Mouse (Mus musculus): Measurements from ENCODE around the gene Memo1.

- TF ChIP-seq GATA1 (IDR thresholded peaks at IDR 0.05; ENCODE audit: low read length) (no peak), TAL1 (IDR thresholded peaks at IDR 0.05; ENCODE audit: low read length) (no peak)
Observed at GRCm38 (mm10) chr17:74286140-74286730, 9.1 kb downstream of the Memo1 start.

Data from erythroblast, embryonic 14.5 days (primary cell).